Mouse (Mus musculus) lung, adult 2 months (tissue): ENCODE measurements around the gene Gm11639.

ENCODE experiments used
- CTCF ChIP-seq: fragments of 200-500 bp; IDR thresholded peaks from 2 replicates; pipeline ENCODE4 v1.5.1; 2011; ENCODE audit warnings: mild to moderate bottlenecking, low read length, control low read depth; ENCODE audit not compliant: insufficient read depth
- POLR2A ChIP-seq: fragments of 200-500 bp; IDR thresholded peaks from 2 replicates; pipeline ENCODE4 v1.6.1; 2011; ENCODE audit warnings: low read depth, mild to moderate bottlenecking, control low read depth, low read length, borderline replicate concordance; ENCODE audit errors: extremely low read depth

DNA sequence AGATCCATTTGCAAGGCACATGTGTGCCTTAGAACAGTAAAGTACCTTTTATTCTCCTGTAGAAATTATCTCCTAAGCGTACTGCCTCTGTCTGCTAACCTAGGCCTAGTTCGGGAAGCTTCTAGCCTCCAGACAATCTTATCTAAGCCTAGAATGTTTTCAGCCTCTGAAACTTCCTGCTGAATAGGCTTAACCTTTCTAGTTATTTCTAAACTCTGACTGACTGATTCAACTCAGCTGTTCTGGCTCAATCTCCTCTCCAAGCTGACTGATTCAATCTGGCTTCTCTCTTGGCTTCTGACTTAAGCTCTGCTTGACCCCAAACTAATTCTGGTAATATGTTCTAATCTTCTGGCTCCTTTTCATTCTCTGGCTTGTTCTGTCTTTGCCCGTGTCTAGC, 463.8 kb downstream of the Gm11639 start:
- TF ChIP-seq POLR2A (no peak), CTCF (no peak)
